Mouse (Mus musculus) gastrocnemius, postnatal 4 days (tissue): ENCODE measurements at regions not wholly inside any gene's neighbourhood (a gene's known extent, or its start where the extent isn't known, plus 50 kb on each side); places are given as distances from the start of the nearest gene placed in this dataset.

Experiments
- DNase-seq, 2 experiments: peaks; one replicate each; pipeline ENCODE4 v3.0.0; 2021 to 2022; ENCODE audit warnings: low spot score in 2 of 2, mixed read lengths in 2 of 2

- no peak for DNase-seq
These were observed 294.5 kb upstream of the Tle4 start for GRCm38 (mm10) chr19:14892390-14892758.

DNA sequence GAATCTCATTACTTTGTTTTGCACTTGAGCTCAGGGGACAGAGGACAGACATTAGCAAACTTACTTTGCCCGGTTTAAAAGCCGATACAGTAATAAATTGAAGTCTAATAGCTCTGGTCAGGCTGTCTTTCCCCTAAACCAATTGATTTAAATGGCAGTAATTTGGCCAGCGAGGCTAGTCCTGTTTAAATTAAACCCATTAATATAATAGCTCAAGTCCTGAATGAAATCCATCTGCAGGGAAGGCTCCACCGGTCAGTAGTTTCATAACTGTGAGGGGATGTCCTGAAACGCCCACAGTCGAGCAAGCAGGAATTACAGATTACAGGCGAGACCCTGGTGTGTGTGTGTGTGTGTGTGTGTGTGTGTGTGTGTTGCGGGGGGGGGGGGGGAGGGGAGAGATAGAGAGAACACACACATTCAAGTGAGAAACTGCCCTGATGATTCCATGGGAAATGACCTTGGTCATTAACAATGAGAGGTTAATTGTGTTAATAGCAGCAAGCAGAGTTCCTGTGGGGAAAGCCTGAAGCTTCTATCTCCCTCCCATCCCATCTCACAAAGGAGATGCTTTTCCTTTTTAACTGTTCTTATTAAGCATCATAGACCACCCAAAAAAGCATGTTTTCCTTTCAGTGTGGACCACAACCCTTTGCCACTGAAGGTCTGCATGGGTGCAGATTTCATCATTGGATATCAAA lies 294.0 kb upstream of the Tle4 start:
- no peak for DNase-seq

- no peak for DNase-seq
These were observed 293.2 kb upstream of the Tle4 start for GRCm38 (mm10) chr19:14891090-14891428.

DNA sequence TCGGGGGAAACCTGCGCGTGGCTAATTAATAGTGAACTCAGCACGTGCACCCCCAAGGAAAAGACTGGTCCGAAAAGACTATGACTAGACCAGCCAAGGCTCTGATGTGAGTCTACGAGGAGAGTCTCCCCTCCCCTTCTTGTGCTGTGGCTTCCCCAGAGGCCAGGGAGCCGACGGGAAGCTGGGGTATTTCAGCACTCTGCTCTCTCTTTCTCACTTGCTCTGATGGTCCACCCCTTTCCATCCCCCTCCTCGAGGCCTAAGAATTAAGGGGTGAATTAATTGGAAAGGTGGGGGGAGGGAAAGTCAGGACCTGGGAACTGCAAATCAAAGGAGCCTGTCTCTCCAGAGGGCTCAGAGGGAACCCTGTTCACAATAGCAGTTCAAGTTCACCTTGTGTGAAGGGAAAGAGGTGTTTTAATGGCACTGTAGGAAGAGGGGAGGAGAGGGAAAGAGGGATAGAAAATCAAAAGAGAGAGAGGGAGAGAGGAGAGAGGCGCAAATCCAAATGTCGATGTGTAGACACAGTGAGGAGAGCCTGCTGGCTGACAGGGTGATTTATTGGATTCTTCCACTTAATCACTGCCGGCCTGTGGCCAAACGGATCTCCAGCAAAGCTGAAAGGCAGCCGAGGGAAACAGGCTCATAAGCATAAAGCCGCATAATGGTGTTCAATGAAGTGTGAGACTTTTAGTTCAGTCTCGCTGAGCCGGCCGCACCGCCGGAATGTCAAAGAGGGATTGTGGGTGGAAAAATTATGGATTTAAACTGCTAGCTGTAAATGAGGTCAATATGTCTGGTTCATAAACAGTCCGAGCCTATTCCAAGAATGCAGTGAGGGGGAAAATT lies 292.6 kb upstream of the Tle4 start:
- DNase-seq = peak in 1 of 2 experiments; percentile 35

DNA sequence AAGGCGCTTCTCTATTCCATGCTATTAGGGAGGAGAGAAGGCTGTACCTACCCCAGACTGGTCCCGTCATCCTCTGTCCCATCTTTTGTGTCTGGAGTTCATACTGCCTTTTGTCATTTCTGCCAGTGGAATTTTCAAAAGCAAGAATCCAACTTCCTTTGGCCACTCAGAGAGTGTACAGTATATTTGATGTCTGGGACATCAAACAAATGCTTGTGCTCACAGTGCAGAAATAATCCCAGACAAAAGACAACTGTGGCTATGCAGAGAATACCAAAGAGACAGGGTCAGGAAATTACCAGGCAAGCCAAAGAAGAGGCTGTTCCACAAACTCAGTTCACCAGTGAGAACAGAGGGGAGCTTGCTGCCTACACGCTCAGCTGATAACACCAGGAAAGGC lies 291.9 kb upstream of the Tle4 start:
- DNase-seq = no peak

- DNase-seq = no peak
These were observed 286.0 kb upstream of the Tle4 start for GRCm38 (mm10) chr19:14883707-14884421.

- DNase-seq = no peak
These were observed 283.0 kb upstream of the Tle4 start for GRCm38 (mm10) chr19:14880818-14881217.

DNA sequence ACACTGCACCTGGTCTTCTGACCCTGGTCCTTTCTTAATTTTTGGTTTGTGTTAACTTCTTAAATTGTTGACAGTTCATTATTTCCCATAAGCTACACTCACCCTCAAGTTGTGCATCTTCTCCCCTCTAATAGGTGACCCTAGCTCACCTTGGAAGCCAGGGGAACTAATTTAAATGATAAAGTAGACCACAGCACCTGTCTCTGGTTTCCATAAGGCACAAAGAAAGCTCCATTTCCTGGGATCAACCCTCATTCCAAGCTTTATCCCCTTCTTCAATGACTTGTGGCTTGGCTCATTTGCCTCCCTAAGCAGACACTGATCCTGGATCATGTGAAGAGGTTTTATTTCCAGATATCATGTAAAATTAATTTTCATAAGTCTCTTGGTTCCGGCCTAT lies 276.1 kb upstream of the Tle4 start:
- no peak for DNase-seq

GRCm38 (mm10) chr19:14871178-14871867 lies 273.5 kb upstream of the Tle4 start:
- no peak for DNase-seq

DNA sequence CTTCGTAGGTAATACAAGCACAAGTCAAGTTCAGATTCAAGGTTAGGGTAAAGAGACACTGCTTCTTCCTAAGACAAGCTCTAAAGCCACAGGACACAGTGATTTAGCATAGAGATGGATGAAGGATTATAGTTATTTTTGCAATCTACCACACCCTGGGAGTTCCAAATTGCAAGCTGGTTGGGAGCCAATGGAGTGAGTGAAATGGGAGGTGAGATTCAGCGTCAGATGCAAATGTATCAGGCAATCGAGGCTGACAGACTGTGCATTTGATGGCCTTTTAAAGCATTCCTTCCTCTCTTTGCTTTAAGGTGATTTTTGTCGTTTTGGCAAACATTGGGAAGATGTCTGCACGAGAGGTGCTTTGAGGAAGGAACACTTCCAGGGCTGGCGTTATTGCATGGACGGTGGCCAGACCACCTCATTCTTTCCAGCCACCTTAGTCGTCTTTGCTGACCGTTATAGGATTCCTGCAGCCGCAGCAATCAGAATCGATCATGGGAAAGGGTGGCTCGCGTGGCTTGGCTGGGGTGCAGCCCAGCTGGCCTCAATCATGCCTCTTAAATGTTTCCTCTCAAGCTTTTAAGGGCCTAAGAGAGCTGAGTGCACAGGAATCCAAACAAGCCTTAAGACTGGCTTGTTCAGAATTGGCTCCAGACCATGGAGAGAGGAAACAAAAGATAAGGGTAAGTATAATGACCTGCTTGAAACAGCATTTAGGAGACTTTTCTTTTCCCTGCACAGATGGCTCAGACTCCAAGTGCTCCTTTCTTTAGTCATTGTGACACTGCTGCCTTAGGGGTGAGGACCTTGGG lies 265.0 kb upstream of the Tle4 start:
- DNase-seq = peak in 1 of 2 experiments; percentile 11

GRCm38 (mm10) chr19:14855036-14855435 lies 257.2 kb upstream of the Tle4 start:
- no peak for DNase-seq

- DNase-seq = no peak
These were observed 255.6 kb upstream of the Tle4 start for GRCm38 (mm10) chr19:14853416-14853815.

GRCm38 (mm10) chr19:14849561-14849960 lies 251.7 kb upstream of the Tle4 start:
- DNase-seq = no peak

DNA sequence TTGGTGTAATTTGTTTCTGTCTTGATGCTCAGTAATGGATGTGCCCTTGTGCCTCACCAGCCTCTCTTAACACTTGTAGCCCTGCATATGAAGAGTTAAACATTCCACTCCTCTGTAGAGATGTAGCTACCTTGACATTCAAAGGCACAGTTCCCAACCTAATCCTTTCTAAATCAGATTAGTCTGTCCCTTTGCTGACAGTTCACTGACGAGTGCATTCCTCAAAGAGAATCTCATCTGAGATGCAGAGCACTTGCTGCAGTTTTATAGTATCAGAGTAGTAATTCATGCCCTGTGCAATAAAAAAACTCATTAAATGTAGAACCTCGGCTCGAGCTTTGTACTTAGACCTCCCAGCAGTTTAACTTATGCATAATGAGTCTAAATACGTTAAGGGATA lies 249.3 kb upstream of the Tle4 start:
- DNase-seq = no peak

DNA sequence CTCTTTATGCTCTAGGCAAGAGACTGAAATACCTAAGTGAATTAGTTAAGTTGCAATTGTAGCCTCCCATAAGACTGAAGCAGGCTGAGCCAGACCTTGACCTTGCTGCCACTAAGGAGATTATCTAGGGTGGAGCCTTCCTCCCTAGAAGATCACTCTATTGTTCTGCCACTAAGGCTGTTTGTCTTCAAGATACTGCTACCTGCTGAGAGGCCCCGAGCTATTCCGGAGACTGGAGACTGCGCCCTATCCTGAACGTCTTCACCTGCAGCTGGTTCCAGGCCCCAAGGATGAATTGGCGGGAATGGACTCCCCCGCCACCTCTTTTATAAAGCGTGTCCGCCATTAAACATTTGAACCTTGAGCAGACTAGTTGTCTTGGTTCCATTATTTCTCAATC lies 237.8 kb upstream of the Tle4 start:
- DNase-seq = no peak

DNA sequence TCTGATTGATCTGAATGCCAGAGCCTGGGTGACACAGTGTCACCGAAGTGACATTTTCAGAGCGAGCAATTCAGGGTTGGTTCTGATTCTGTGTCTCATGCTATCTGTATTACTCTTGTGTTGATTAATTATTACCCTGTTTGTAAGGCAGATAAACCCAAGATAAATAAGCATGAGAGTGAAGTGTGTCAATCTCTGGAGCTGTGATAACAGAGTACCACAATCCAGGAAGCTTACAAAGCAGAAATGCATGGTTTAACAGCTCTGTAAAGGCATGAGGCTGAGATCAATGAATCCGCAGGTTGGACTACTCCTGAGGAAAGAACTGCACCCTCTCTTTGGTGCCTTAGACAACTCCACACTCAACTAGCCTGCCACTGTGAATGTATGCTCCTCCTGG lies 218.5 kb upstream of the Tle4 start:
- DNase-seq = no peak

GRCm38 (mm10) chr19:14806787-14807186 lies 208.9 kb upstream of the Tle4 start:
- DNase-seq = no peak

GRCm38 (mm10) chr19:14802909-14803650 lies 205.2 kb upstream of the Tle4 start:
- DNase-seq = no peak

DNA sequence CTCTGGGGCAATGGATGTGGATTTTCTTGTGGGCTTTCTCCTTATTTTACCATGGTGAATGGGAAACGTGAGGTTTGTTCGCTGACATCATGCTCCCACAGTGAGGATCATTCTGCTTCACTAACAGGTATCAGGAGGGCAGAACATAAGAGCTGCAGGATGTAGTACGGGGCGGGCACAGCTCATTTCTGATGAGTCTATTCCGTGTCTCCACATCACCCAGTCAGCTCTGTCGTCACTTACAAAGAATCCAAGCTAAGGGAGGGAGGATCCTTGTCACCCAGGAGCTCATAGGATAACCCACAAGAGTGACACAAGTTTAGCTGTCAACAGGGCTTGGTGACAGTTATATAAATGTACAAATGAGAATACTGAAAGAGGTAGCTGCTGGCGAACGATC lies 203.8 kb upstream of the Tle4 start:
- DNase-seq = no peak

GRCm38 (mm10) chr19:14799002-14799401 lies 201.2 kb upstream of the Tle4 start:
- DNase-seq = no peak
